Mouse (Mus musculus) spleen, adult 2 months (tissue): Measurements from ENCODE around the gene Acp2.

Experiments
- CTCF ChIP-seq: fragments of 200-500 bp; IDR thresholded peaks from 2 replicates; pipeline ENCODE4 v1.5.1; 2011; ENCODE audit warnings: mild to moderate bottlenecking, inconsistent platforms; ENCODE audit not compliant: insufficient read depth, insufficient read length, insufficient replicate concordance; ENCODE audit errors: extremely low read depth
- POLR2A ChIP-seq: fragments of 200-500 bp; IDR thresholded peaks from 2 replicates; pipeline ENCODE4 v1.6.1; 2011; ENCODE audit warnings: low read depth, low read length, inconsistent platforms

DNA sequence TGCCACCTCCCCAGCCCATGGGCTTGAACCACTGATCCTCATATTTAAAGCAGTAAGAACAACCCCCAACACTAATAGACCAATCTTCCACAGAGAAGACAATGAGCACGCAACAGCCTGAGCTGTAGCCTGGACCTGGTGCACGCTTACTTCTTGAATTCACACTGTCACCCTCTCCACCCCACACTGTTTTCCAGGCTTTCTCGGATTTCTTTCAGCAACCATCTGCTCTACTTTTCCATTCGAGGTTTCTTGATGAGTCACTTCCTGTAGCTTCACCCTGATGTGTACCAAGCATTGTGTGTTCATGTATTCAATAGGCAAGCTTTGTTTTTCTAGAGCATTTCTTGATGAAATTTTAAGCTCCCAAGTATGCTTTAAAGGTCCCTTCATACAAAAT lies 15.3 kb upstream of the Acp2 start:
- TF ChIP-seq POLR2A: no peak
- TF ChIP-seq CTCF: no peak
